Mouse (Mus musculus) myocyte (in vitro differentiated cells): Measurements from ENCODE around the gene Tbc1d5. TPM values are rescaled to one million over a fixed set of nuclear protein-coding genes. Genes with fewer than 3 reads are reported as not detected.

Experiments used
- H3K27me3 ChIP-seq: one replicate; pipeline ENCODE4 v1.6.1; 2011; ENCODE audit not compliant: control insufficient read depth, insufficient read depth, insufficient read length
- H3K36me3 ChIP-seq: one replicate; pipeline ENCODE4 v1.6.1; 2011; ENCODE audit not compliant: control insufficient read depth, insufficient read depth
- H3K4me2 ChIP-seq: one replicate; pipeline ENCODE4 v1.6.1; 2011; ENCODE audit warnings: low read depth, control low read depth
- H3K4me3 ChIP-seq: one replicate; pipeline ENCODE4 v1.5.1; 2011; ENCODE audit warnings: mild to moderate bottlenecking, control low read depth, moderate library complexity
- H3K79me2 ChIP-seq: one replicate; pipeline ENCODE4 v1.6.1; 2011; ENCODE audit not compliant: control insufficient read depth, insufficient read depth
- H3ac ChIP-seq: one replicate; pipeline ENCODE4 v1.6.1; 2011; ENCODE audit not compliant: control insufficient read depth, insufficient read length
- CEBPB ChIP-seq: IDR thresholded peaks from 2 replicates; pipeline ENCODE4 v1.6.1; 2011; ENCODE audit warnings: mild to moderate bottlenecking, moderate library complexity; ENCODE audit not compliant: poor library complexity, insufficient read depth, severe bottlenecking
- E2F4 ChIP-seq: IDR thresholded peaks from one replicate; pipeline ENCODE4 v1.6.1; 2011; ENCODE audit warnings: mild to moderate bottlenecking, control low read depth, moderate library complexity; ENCODE audit not compliant: insufficient read depth
- MAX ChIP-seq: IDR thresholded peaks from one replicate; pipeline ENCODE4 v1.6.1; 2011; ENCODE audit warnings: low read depth, mild to moderate bottlenecking, control low read depth
- MYOG ChIP-seq, 3 experiments: IDR thresholded peaks; one replicate each; pipeline ENCODE4 v1.6.1; 2011; ENCODE audit warnings: control low read depth in 2 of 3, low read depth in 2 of 3, mild to moderate bottlenecking in 2 of 3; ENCODE audit not compliant: insufficient read length in 2 of 3, control insufficient read depth in 1 of 3, insufficient read depth in 1 of 3
- POLR2A ChIP-seq: IDR thresholded peaks from one replicate; pipeline ENCODE4 v1.6.1; 2011; ENCODE audit warnings: low read depth, mild to moderate bottlenecking, control low read depth, moderate library complexity; ENCODE audit not compliant: insufficient read length
- POLR2AphosphoS2 ChIP-seq: IDR thresholded peaks from one replicate; pipeline ENCODE4 v1.6.1; 2011; ENCODE audit warnings: low read depth, control low read depth; ENCODE audit not compliant: insufficient read length
- SRF ChIP-seq: IDR thresholded peaks from one replicate; pipeline ENCODE4 v1.6.1; 2011; ENCODE audit warnings: low read depth; ENCODE audit not compliant: control insufficient read depth, insufficient read length
- TCF12 ChIP-seq: IDR thresholded peaks from one replicate; pipeline ENCODE4 v1.6.1; 2011; ENCODE audit warnings: mild to moderate bottlenecking, control low read depth; ENCODE audit not compliant: poor library complexity, insufficient read depth, severe bottlenecking
- TCF3 ChIP-seq: IDR thresholded peaks from one replicate; pipeline ENCODE4 v1.6.1; 2011; ENCODE audit warnings: low read depth, control low read depth; ENCODE audit not compliant: insufficient read length
- USF1 ChIP-seq: IDR thresholded peaks from one replicate; pipeline ENCODE4 v1.6.1; 2011; ENCODE audit warnings: low read depth, mild to moderate bottlenecking, control low read depth, moderate library complexity
- polyA plus RNA-seq: library from polyadenylated mRNA; unstranded; fragments of >200 nt; fragmentation: generic; extraction: Trizol; gene quantifications from one replicate; pipeline ENCODE4 v1.2.1, GENCODE M21; 2012; ENCODE audit warnings: missing spikeins

The Tbc1d5 gene
- polyA plus RNA-seq, 1 experiment, result 6.3 TPM

DNA sequence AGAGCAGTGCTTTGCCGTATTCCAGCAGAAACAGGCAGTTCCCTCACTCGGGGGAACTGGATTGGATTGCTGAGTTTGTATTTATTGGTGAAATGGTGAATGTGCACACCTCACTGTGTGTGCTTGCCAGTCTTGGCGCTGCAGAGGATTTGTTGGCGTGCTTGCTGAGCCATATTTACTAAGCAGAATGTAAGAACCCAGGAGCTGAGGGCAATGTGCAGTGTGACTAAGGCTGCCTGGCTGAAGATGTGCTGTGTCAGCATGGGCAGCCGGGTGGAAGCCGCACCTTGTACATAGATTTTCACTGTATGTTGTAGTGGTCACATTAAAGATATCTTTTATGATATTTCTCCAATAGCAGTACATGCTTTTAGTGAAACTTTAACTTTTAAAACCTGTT, 491.0 kb downstream of the Tbc1d5 start:
- H3ac ChIP-seq, result no peak overlapping the region
- H3K4me3 ChIP-seq, result no peak overlapping the region
- H3K79me2 ChIP-seq, result no peaks in the 10 kb centered on the region
- no peak for TF ChIP-seq MAX
- TF ChIP-seq POLR2A, result no peak
- TF ChIP-seq CEBPB, result no peak
- TF ChIP-seq SRF, result no peak
- TF ChIP-seq MYOG (IDR thresholded peaks at IDR 0.05; ENCODE audit: control insufficient read depth in 1 of 3, insufficient read depth in 1 of 3, insufficient read length in 2 of 3, low read depth in 2 of 3), result no peak
- no peak for TF ChIP-seq USF1
- TF ChIP-seq TCF12, result no peak
- H3K4me2 ChIP-seq, result no peak overlapping the region
- no peaks in the 10 kb centered on the region for H3K27me3 ChIP-seq
- peaks cover 3% of the 10 kb centered on the region for H3K36me3 ChIP-seq

DNA sequence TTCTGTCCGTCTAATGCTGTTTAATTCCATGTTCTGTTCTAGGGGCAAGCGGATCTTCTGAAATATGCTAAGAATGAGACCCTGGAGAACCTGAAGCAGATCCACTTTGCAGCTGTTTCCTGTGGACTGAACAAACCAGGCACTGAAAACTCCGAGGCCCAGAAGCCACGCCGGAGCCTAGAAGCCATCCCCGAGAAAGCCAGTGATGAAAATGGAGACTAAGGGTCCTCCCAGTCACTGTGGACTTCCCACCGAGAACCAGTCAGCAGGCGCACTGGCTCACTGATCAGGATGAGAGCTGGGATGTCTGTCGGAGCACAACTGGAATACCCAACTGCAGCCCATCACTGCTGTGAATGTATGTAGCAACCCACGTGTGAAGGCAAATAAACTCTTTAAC, 491.5 kb downstream of the Tbc1d5 start:
- no peak for TF ChIP-seq E2F4
- no peak for TF ChIP-seq TCF3
- no peak for TF ChIP-seq POLR2AphosphoS2

DNA sequence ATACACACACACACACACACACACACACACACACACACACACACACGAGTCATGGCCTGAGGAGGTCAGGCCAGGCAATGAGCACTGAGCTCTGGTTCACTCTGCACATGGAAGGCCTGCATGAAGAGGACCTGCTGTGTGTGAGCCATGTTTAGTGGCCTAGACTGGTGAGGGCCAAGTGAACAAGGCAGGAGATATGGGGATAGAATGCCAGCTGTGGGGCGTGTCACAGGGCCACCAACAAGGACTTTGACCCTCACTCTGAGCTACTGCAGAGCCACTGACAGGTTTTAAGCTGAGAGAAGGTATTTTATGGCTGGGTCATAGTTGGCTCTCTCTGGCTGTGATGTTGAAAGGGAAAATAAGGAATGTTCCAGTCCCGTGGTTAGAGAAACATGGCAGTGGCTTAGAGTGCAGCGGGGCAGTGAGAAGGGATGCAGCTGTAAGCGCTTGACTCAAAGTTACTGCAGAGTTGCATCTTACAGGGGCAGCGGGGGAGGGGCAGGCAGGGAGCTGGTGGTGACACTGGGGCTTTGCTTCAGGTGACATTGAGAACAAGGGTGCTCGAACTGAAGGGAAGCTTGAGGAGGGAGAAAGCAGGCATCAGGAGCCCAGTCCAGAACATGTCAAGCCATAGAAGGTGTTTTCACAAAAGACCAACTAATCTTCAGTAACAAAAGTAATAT, 494.0 kb downstream of the Tbc1d5 start:
- Histone ChIP-seq H3K4me2 (no peak overlapping the region), H3K36me3 (peaks cover 3% of the 10 kb centered on the region), H3K4me3 (no peak overlapping the region), H3ac (no peak overlapping the region), H3K79me2 (no peaks in the 10 kb centered on the region), H3K27me3 (no peaks in the 10 kb centered on the region)
- no peak for TF ChIP-seq POLR2AphosphoS2
- TF ChIP-seq MAX, result no peak

More for the DNA sequence above, 491.5 kb downstream of the Tbc1d5 start:
- Histone ChIP-seq H3K27me3 (no peaks in the 10 kb centered on the region), H3K79me2 (no peaks in the 10 kb centered on the region), H3K4me3 (no peak overlapping the region), H3K4me2 (no peak overlapping the region), H3K36me3 (peaks cover 3% of the 10 kb centered on the region), H3ac (no peak overlapping the region)
